Mouse (Mus musculus): ENCODE measurements around the gene Napepld.

- TF ChIP-seq POLR2A (IDR thresholded peaks at IDR 0.05; ENCODE audit: low read depth, low read length) (no peak), CTCF (IDR thresholded peaks at IDR 0.05; ENCODE audit: borderline replicate concordance, insufficient read depth, low read length) (no peak)
Observed at GRCm38 (mm10) chr5:21677939-21678338, 23.3 kb downstream of the Napepld start.

All from embryonic fibroblast, embryonic 13.5 days (primary cell).